Mouse (Mus musculus) hindbrain, embryonic 15.5 days (tissue): ENCODE results near the gene Spi1. TPM values are rescaled to one million over a fixed set of nuclear protein-coding genes. Genes with fewer than 3 reads are reported as not detected.

Experiments
- ATAC-seq: fragments of 200-750 bp; cut with Nextera tagmentation; 2 replicates; pipeline ENCODE4 v1.8.0; 2017; ENCODE audit warnings: low read depth, moderate number of reproducible peaks, moderate TSS enrichment; ENCODE audit not compliant: low FRiP score
- H3K27ac ChIP-seq: fragments of 300-500 bp; sonication (generic); replicated peaks from 2 replicates; pipeline ENCODE4 v1.5.1; 2015; ENCODE audit warnings: mild to moderate bottlenecking, inconsistent platforms
- H3K27me3 ChIP-seq: fragments of 300-500 bp; sonication (generic); 2 replicates; pipeline ENCODE4 v1.6.1; 2015; ENCODE audit warnings: control low read depth, inconsistent platforms
- H3K36me3 ChIP-seq: fragments of 300-500 bp; sonication (generic); 2 replicates; pipeline ENCODE4 v1.6.1; 2015; ENCODE audit warnings: control low read depth, inconsistent platforms
- H3K4me1 ChIP-seq: fragments of 300-500 bp; sonication (generic); replicated peaks from 2 replicates; pipeline ENCODE4 v1.6.1; 2015; ENCODE audit warnings: control low read depth, inconsistent platforms
- H3K4me2 ChIP-seq: fragments of 300-500 bp; sonication (generic); 2 replicates; pipeline ENCODE4 v1.6.1; 2015; ENCODE audit warnings: moderate library complexity, mild to moderate bottlenecking, inconsistent platforms
- H3K4me3 ChIP-seq: fragments of 300-500 bp; sonication (generic); 2 replicates; pipeline ENCODE4 v1.5.1; 2015; ENCODE audit warnings: mild to moderate bottlenecking, inconsistent platforms
- H3K9ac ChIP-seq: fragments of 300-500 bp; sonication (generic); 2 replicates; pipeline ENCODE4 v1.6.1; 2015; ENCODE audit warnings: inconsistent platforms
- H3K9me3 ChIP-seq: fragments of 300-500 bp; sonication (generic); 2 replicates; pipeline ENCODE4 v1.6.1; 2016; ENCODE audit warnings: control low read depth, inconsistent platforms
- WGBS: fragments of 180-500 bp; shearing (Covaris S2); methylation state at CpG from one replicate; pipeline ENCODE4 v1.1.7; 2015; 5-methylcytosine and 5-hydroxymethylcytosine counted together
- polyA plus RNA-seq: library from polyadenylated mRNA; unstranded; fragments of >200 nt; fragmentation: Nextera tagmentation; extraction: Ambion mirVana; gene quantifications from 2 replicates; pipeline ENCODE4 v1.2.1, GENCODE M21; 2015

The Spi1 gene
- polyA plus RNA-seq, 1 experiment from 2014 or later = 3.8 TPM

DNA sequence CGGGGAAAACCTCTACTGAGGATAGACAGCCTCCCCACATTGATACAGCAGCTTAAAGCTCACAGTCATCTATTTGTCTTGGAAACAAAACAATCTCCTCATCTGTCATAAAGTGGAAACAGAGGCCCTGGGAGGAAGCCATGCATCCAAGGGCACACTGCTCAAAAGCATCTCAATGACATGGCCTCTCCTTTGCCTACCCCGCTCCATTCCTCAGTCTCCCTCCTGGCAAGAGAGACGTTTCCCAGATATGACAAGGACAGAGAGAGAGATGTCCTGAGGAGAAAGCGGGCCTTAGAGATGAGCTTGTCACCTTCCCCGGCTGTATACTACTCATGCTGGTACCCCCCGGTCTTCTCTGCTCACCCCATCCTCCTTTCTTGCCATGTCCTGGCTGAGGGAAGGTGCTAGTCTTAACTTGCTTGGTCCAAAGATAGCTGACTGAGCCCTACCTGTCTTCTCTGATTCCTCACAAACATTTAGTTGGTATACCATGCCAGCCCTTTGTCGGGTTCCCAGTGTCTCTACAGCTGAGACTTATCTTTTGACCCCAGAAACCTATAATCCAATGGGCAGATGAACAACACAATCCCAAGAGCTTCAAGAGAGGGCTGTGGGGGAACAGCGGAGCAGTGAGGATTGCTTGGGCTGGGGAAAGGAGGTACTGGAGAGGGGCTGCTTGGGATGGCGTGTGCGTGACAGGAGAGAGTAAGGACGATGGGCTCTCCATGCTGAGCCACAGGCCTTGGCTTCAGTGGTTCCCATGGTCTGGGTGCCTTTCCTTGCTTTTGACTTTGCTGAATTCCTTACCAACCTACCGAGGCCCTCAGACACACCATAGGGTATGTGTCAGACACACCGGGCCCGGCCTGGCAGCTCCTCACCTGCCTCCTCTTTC lies 3.6 kb downstream of the Spi1 start:
- Histone ChIP-seq H3K9ac (no peak overlapping the region), H3K4me3 (no peak overlapping the region), H3K4me1 (no peaks in the 10 kb centered on the region), H3K4me2 (no peak overlapping the region), H3K9me3 (no peaks in the 10 kb centered on the region), H3K36me3 (no peaks in the 10 kb centered on the region), H3K27me3 (no peaks in the 10 kb centered on the region), H3K27ac (no peak overlapping the region)
- ATAC-seq = no peak
- 87% methylated on average over 14 of the region's 14 CpGs for WGBS

DNA sequence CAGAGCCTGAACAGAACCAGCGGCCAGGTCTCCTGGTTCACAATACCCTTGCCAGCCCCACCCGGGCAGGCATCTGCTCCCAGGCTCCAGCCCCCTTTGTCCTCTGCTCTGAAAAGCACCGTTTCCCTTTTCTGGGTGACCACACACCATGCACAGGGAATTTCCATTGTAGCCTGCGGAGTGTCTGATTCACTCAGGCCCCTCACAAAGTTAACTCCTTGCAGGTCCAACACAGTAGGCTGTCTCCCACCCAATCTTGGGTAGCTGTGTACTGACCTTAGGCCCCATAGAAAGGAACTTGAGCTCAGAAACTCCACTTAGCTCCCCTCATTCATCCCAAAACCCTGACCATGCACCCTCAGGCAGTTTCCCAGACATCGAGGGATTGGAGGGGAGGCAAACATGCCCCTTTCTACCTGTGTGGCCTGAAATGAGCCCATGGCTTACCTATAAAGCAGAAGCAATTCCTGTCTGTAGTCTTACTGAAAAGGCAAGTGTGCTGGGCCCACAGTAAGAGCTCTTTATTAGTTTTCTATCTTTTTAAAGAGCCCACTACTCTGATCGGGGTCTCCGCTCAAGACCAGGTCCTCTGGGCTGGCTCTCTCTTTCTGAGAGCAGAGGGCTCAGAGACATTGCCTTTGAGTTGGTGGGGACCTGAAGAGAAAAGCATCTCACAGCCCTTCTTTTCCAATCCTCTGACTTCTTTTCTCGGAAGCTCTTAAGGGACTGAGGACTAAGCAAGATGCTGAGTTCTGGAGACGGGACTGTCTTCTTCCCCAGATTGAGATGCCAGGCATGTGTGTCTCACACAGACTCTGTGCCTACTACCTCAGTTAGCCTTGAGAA lies 4.4 kb downstream of the Spi1 start:
- WGBS = 64% methylated on average over 9 of the region's 9 CpGs
- Histone ChIP-seq H3K27me3 (no peaks in the 10 kb centered on the region), H3K36me3 (no peaks in the 10 kb centered on the region), H3K4me2 (no peak overlapping the region), H3K4me1 (no peaks in the 10 kb centered on the region), H3K4me3 (no peak overlapping the region), H3K9me3 (no peaks in the 10 kb centered on the region), H3K9ac (no peak overlapping the region), H3K27ac (no peak overlapping the region)
- ATAC-seq = no peak

DNA sequence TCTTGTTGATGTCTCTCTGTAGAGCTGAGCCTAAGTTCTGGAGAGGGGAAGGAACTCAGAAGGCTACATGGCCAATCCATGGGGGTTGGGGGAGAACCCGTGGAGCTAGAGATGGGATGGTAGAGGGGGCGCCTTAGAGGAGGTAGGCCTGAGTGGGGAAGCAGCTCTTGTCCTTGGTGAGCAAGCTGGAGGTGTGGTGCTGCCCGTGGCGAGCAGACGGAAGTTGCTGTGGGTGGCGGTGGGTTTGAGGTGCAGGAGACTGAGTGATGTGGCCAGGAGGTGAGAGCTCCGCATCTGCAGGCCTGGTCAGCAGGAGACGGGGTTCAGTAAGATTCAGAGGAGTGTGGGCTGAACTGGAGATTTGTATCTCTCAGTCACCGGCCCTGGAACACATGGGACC lies 5.3 kb downstream of the Spi1 start:
- 89% methylated on average over 9 of the region's 9 CpGs for WGBS
- no peak for ATAC-seq
- no peak overlapping the region for H3K4me3 ChIP-seq
- H3K4me1 ChIP-seq = no peaks in the 10 kb centered on the region
- H3K27ac ChIP-seq = no peak overlapping the region
- H3K27me3 ChIP-seq = no peaks in the 10 kb centered on the region
- H3K9ac ChIP-seq = no peak overlapping the region
- H3K4me2 ChIP-seq = no peak overlapping the region
- H3K36me3 ChIP-seq = no peaks in the 10 kb centered on the region
- H3K9me3 ChIP-seq = no peaks in the 10 kb centered on the region

DNA sequence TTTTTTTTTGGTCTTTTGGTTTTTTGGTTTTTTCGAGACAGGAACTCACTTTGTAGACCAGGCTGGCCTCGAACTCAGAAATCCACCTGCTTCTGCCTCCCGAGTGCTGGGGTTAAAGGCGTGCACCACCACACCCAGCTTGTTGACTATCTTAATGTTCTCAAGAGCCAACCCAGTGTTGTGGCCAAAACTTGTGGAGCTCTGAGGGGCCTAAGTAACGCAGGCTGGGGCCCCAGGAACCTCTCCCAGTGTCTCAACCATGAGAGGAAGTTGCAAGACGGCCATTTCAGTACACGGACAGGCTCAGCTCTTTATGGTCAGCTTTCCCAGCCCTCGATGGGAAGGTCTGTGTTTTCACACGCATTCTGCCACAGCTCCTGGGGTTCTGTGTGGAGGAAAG lies 6.8 kb downstream of the Spi1 start:
- Histone ChIP-seq H3K27me3 (no peaks in the 10 kb centered on the region), H3K4me2 (no peak overlapping the region), H3K9ac (no peak overlapping the region), H3K36me3 (no peaks in the 10 kb centered on the region), H3K4me3 (no peak overlapping the region), H3K9me3 (no peaks in the 10 kb centered on the region), H3K27ac (no peak overlapping the region), H3K4me1 (no peaks in the 10 kb centered on the region)
- no peak for ATAC-seq
- WGBS = 84% methylated on average over 9 of the region's 9 CpGs

DNA sequence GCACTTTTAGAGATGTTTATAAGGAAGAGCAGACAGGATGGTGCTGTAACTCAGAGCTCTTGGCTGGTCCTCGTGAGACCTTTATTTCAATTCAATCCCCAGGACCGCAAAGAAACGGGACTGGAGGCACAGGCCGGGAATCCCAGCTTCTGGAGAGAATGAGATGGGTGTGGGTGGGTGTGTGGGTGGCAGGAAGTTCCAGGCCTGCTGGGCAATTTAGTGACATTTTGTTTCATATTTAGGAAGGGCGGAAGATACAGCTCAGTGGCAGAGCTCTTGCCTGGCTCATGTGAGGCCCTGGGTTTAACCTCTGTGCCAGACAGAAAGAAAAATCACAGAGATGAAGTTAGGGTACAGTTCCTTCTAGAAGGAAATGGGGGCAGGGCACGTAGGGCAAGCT lies 8.0 kb downstream of the Spi1 start:
- no peaks in the 10 kb centered on the region for H3K4me1 ChIP-seq
- H3K4me2 ChIP-seq = no peak overlapping the region
- H3K36me3 ChIP-seq = no peaks in the 10 kb centered on the region
- 82% methylated on average over 6 of the region's 6 CpGs for WGBS
- ATAC-seq = no peak
- no peak overlapping the region for H3K9ac ChIP-seq
- H3K27ac ChIP-seq = no peak overlapping the region
- no peaks in the 10 kb centered on the region for H3K9me3 ChIP-seq
- no peaks in the 10 kb centered on the region for H3K27me3 ChIP-seq
- H3K4me3 ChIP-seq = no peak overlapping the region

DNA sequence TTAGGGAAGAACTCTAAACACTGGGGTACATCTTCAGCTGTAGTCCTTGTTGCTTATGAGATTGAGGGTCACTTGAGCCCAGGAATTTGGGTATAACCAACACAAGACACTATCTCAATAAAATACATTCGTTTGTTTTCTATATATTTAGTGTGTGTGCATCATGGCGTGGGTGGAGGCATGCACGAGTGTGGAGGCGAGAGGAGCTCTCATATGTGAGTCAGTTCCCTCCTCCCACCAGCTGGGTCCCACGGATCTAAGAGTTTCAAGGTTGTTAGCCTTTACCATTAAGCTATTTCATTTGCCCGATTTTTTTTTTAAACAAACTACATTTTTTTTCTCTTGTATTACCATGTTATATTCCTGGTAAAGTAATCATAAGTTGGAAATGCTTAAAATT lies 8.6 kb downstream of the Spi1 start:
- WGBS = 74% methylated on average over 6 of the region's 6 CpGs
- Histone ChIP-seq H3K4me1 (no peaks in the 10 kb centered on the region), H3K9ac (no peak overlapping the region), H3K27me3 (no peaks in the 10 kb centered on the region), H3K4me2 (no peak overlapping the region), H3K27ac (no peak overlapping the region), H3K4me3 (no peak overlapping the region), H3K9me3 (no peaks in the 10 kb centered on the region), H3K36me3 (no peaks in the 10 kb centered on the region)
- no peak for ATAC-seq

DNA sequence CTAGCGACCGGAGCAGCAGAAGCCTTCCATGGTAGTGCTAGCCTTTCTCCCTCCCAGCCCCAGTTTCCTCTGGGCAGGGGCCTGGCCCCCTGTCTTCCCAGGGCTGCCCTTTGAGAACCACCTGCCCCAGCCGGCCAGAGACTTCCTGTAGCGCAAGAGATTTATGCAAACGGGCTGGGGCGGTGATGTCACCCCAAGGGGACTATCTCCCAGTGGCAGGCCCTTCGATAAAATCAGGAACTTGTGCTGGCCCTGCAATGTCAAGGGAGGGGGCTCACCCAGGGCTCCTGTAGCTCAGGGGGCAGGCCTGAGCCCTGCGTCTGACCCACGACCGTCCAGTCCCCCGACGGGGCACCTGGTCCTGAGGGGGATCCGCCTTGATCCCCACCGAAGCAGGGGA lies 14.3 kb downstream of the Spi1 start:
- ATAC-seq = no peak
- H3K9ac ChIP-seq = no peak overlapping the region
- H3K27ac ChIP-seq = no peak overlapping the region
- H3K4me3 ChIP-seq = no peak overlapping the region
- no peaks in the 10 kb centered on the region for H3K4me1 ChIP-seq
- no peak overlapping the region for H3K4me2 ChIP-seq
- no peaks in the 10 kb centered on the region for H3K9me3 ChIP-seq
- WGBS = 72% methylated on average over 14 of the region's 14 CpGs
- no peaks in the 10 kb centered on the region for H3K36me3 ChIP-seq
- no peaks in the 10 kb centered on the region for H3K27me3 ChIP-seq

DNA sequence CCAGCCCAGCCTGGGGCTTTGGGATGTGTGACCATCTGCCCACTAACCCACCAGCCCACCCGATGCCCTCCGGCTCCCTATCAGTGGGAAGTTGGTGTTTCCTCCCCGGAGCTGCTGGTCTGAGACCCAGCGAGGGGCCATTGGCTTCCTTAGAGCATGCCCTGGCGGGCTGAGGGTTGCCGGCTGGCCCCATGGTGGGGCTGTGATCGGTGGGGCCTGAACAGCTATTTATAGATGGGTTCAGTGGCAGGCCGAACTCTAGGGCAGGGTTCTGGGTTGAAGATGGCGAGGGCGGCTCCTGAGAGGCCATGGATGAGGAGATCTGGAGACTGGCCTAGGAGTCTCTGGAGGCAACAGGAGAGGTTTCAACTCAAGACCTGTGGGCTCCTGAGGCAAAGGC lies 14.8 kb downstream of the Spi1 start:
- no peaks in the 10 kb centered on the region for H3K36me3 ChIP-seq
- H3K27me3 ChIP-seq = no peaks in the 10 kb centered on the region
- no peak overlapping the region for H3K27ac ChIP-seq
- 80% methylated on average over 10 of the region's 10 CpGs for WGBS
- no peak overlapping the region for H3K4me2 ChIP-seq
- H3K4me1 ChIP-seq = no peaks in the 10 kb centered on the region
- no peak for ATAC-seq
- H3K4me3 ChIP-seq = no peak overlapping the region
- no peak overlapping the region for H3K9ac ChIP-seq
- no peaks in the 10 kb centered on the region for H3K9me3 ChIP-seq

DNA sequence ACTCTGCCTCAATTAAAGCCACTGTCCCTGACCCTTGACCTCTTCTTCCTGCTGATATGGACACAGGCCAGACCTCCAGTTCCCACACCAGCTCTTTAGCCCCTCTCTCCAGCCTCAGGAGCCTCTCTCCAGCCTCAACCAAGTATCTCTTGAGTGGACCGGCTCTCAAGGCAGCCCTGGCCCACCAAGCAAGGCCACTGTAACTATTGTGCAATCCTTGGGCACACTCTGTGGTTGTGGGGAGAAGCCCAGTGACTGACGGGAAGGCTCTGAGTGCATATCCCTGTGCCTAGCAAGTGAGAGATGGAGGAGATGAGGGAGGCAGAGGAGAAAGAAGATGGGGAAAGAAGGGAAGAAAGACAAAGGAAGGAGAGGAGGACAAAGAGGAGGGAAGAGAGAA lies 16.0 kb downstream of the Spi1 start:
- Histone ChIP-seq H3K4me1 (no peaks in the 10 kb centered on the region), H3K4me2 (no peak overlapping the region), H3K9ac (no peak overlapping the region), H3K27me3 (no peaks in the 10 kb centered on the region), H3K4me3 (no peak overlapping the region), H3K9me3 (no peaks in the 10 kb centered on the region), H3K27ac (no peak overlapping the region), H3K36me3 (no peaks in the 10 kb centered on the region)
- no peak for ATAC-seq
- 83% methylated on average over 2 of the region's 2 CpGs for WGBS

DNA sequence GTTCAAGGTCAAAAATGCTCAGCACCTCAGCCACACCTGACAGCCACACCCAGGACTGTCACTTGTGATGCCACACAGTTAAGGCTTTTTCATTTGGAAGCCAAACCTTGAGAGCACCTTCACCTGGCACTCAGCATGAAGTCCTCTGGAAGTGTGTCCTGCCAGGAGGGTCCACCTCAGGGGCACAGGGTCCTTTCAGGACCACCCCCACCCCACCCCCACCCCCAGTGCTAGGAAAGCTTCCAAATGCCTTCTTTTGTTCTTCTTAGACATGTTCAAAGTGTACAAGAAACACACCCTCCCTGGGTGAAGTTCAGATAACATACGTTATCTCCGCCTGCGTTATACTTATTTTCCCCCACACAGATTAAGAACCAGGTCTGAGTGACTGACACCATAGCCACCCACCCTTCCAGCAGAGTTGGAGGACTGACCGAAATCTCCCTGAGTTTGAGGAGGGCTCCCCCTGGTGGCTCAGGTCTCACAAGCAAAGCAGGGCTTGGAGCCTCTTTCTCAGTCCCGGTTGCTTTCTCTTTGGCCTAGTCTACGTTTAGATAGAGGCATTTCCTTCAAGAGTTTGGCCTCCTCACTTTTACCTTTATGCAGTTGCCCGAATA lies 19.0 kb downstream of the Spi1 start:
- Histone ChIP-seq H3K36me3 (no peaks in the 10 kb centered on the region), H3K4me2 (no peak overlapping the region), H3K27ac (no peak overlapping the region), H3K9me3 (no peaks in the 10 kb centered on the region), H3K27me3 (no peaks in the 10 kb centered on the region), H3K4me3 (no peak overlapping the region), H3K4me1 (no peaks in the 10 kb centered on the region), H3K9ac (no peak overlapping the region)
- 10% methylated on average over 7 of the region's 7 CpGs for WGBS
- ATAC-seq = peak; percentile 76

DNA sequence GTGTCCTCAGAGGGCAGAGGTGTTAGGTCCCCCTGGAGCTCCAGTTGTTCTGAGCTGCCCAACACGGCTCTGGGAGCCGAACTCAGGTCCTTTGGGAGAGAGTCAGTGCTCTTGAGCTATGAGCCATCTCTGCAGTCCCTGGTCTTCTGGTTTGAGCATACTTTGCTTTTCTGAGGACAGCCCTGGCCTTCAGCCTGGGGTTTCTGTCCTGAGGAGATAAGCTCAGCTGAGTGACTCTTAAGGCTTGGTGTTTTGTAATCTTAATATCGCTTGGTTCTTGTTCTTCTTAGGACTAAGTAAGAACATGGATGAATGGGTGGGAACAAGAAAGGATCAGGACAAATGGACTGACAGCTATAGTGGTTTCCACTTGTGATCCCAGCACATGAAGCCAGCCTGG lies 26.0 kb downstream of the Spi1 start:
- no peak overlapping the region for H3K27ac ChIP-seq
- H3K4me2 ChIP-seq = no peak overlapping the region
- no peaks in the 10 kb centered on the region for H3K36me3 ChIP-seq
- no peaks in the 10 kb centered on the region for H3K9me3 ChIP-seq
- no peaks in the 10 kb centered on the region for H3K27me3 ChIP-seq
- H3K9ac ChIP-seq = no peak overlapping the region
- no peak for ATAC-seq
- H3K4me3 ChIP-seq = no peak overlapping the region
- WGBS = 87% methylated on average over 3 of the region's 3 CpGs
- H3K4me1 ChIP-seq = no peaks in the 10 kb centered on the region

DNA sequence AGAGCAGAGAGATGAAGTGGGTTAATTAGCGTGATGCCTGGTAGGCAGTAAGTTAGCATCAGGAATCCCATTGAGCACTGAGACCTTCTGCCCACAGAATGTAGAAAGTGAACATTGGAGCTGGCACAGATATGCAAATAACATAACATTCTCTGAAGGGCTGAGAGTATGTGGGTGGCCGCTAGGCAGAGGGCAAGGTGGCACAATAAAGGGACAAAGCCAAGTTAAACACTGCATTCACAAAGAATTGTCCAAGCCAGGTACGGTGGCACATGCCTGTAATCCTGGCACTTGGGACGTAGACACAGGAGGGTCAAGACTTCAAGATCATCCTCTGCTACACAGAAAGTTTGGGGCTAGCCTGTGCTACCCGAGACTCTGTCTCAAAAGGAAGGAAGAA lies 27.1 kb downstream of the Spi1 start:
- no peaks in the 10 kb centered on the region for H3K36me3 ChIP-seq
- no peak overlapping the region for H3K27ac ChIP-seq
- ATAC-seq = no peak
- H3K27me3 ChIP-seq = no peaks in the 10 kb centered on the region
- H3K4me3 ChIP-seq = no peak overlapping the region
- H3K9me3 ChIP-seq = no peaks in the 10 kb centered on the region
- no peak overlapping the region for H3K4me2 ChIP-seq
- no peaks in the 10 kb centered on the region for H3K4me1 ChIP-seq
- WGBS = 85% methylated on average over 5 of the region's 5 CpGs
- H3K9ac ChIP-seq = no peak overlapping the region
